ENCODE assay signal across 8 mouse cellular contexts in the genomic region with DNA sequence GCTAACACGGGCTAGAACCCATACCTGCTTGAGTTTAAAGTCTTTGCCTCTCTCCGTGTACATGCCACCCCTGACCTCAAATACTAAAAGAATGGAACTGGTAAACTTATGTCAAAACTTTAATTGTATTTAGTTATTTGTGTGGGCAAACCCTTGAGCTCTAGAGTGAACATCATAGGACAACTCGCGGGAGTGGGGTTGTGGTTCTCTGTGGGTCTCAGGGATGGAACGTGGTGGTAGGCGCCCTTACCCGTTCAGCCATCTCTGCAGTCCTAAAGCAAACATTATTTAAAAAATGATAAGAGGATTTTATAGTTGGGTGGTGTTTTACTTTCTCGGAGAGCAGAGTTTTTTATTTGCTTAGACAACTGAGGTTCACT. TPM values are rescaled to one million over a fixed set of nuclear protein-coding genes. Genes with fewer than 3 reads are reported as not detected.
A peak's percentile ranks its signal among the peaks of the same experiment; 100 is the strongest.
DNase-seq lines count a peak whose midpoint lies in the region; ATAC-seq and TF ChIP-seq lines count a peak whose summit lies in the region.

No protein-coding gene starts in this region.

- 4% methylated on average over 8 of the region's 8 CpGs for WGBS in heart, embryonic 11.5 days (ENCODE audit: insufficient replicate concordance)
- 5% methylated on average over 8 of the region's 8 CpGs for WGBS in forebrain, embryonic 10.5 days
- 1% methylated on average over 8 of the region's 8 CpGs for WGBS in limb, embryonic 15.5 days

- H3K36me3 ChIP-seq in heart, embryonic 11.5 days (ENCODE audit: control insufficient read depth, insufficient read depth, low read length), result no peaks in the 10 kb centered on the region
- H3K36me3 ChIP-seq in E14TG2a.4 (ENCODE audit: insufficient read depth, low read length), result peaks cover 9% of the 10 kb centered on the region; the same call in 1 of the 2 replicates
- H3K36me3 ChIP-seq in forebrain, embryonic 10.5 days (replicated peaks), result peaks cover 6% of the 10 kb centered on the region; the same call in 1 of the 2 replicates
- H3K36me3 ChIP-seq in limb, embryonic 15.5 days, result no peaks in the 10 kb centered on the region

- TF ChIP-seq CTCF in E14TG2a.4 (conservative IDR thresholded peaks at IDR 0.05; ENCODE audit: low read length), result no peak

- ATAC-seq in heart, embryonic 11.5 days (replicated peaks; ENCODE audit: insufficient number of reproducible peaks, low FRiP score, low TSS enrichment), result peak; percentile 12; the same call in 1 of the 2 replicates
- no peak; the same call in 1 of the 2 replicates for ATAC-seq in limb, embryonic 15.5 days (ENCODE audit: insufficient number of reproducible peaks, low FRiP score, low TSS enrichment, low read depth)

- intact Hi-C loops in heart, postnatal 25 days (cut with DNase I), result no loop called here

- peak overlapping the region; percentile 97 for H3K9ac ChIP-seq in heart, embryonic 11.5 days (ENCODE audit: low read depth, low read length)
- peak overlapping the region; percentile 98 for H3K9ac ChIP-seq in limb, embryonic 15.5 days

- H3K4me3 ChIP-seq in heart, embryonic 11.5 days (ENCODE audit: low read depth, low read length), result peak overlapping the region; percentile 88
- H3K4me3 ChIP-seq in E14TG2a.4 (replicated peaks; ENCODE audit: low read length), result peak overlapping the region; percentile 94
- H3K4me3 ChIP-seq in forebrain, embryonic 10.5 days, result peak overlapping the region; percentile 88
- H3K4me3 ChIP-seq in limb, embryonic 15.5 days, result peak overlapping the region; percentile 91

- peak overlapping the region; percentile 76 for H3K4me2 ChIP-seq in heart, embryonic 11.5 days
- peak overlapping the region; percentile 59 for H3K4me2 ChIP-seq in limb, embryonic 15.5 days

- no peak for DNase-seq in heart, postnatal 25 days (ENCODE audit: low spot score)
- no peak for DNase-seq in forebrain, embryonic 10.5 days (ENCODE audit: extremely low spot score, low spot score)
- DNase-seq in retina, postnatal 7 days (ENCODE audit: low read depth, low spot score), result peak; percentile 8
- no peak for DNase-seq in c-Kit-positive CD71-positive TER-119-positive erythroid progenitor cells, embryonic 14.5 days (ENCODE audit: low spot score)
- no peak for DNase-seq in kidney, postnatal 10 days

- H3K27ac ChIP-seq in heart, embryonic 11.5 days (ENCODE audit: low read depth, low read length), result peak overlapping the region; percentile 100
- H3K27ac ChIP-seq in forebrain, embryonic 10.5 days, result peak overlapping the region; percentile 99
- H3K27ac ChIP-seq in limb, embryonic 15.5 days, result peak overlapping the region; percentile 100

- 0 out of 2 replicates have a peak, but pooled peaks cover 3% of the 10 kb centered on the region for H3K4me1 ChIP-seq in heart, embryonic 11.5 days (ENCODE audit: control insufficient read depth, insufficient read depth, low read length)
- H3K4me1 ChIP-seq in E14TG2a.4 (replicated peaks; ENCODE audit: low read depth, low read length), result peaks cover 20% of the 10 kb centered on the region
- peaks cover 22% of the 10 kb centered on the region for H3K4me1 ChIP-seq in forebrain, embryonic 10.5 days
- H3K4me1 ChIP-seq in limb, embryonic 15.5 days, result no peaks in the 10 kb centered on the region; the same call in 1 of the 2 replicates

- H3K9me3 ChIP-seq in heart, embryonic 11.5 days (replicated peaks; ENCODE audit: control insufficient read depth, low read length), result no peaks in the 10 kb centered on the region
- H3K9me3 ChIP-seq in E14TG2a.4 (ENCODE audit: low read length), result no peaks in the 10 kb centered on the region
- H3K9me3 ChIP-seq in forebrain, embryonic 10.5 days, result no peaks in the 10 kb centered on the region
- H3K9me3 ChIP-seq in limb, embryonic 15.5 days, result no peaks in the 10 kb centered on the region

- no peaks in the 10 kb centered on the region for H3K27me3 ChIP-seq in heart, embryonic 11.5 days (ENCODE audit: control insufficient read depth, insufficient read depth, low read length)
- H3K27me3 ChIP-seq in E14TG2a.4 (ENCODE audit: insufficient read depth, low read length), result no peaks in the 10 kb centered on the region
- no peaks in the 10 kb centered on the region for H3K27me3 ChIP-seq in forebrain, embryonic 10.5 days (ENCODE audit: poor library complexity, severe bottlenecking)
- H3K27me3 ChIP-seq in limb, embryonic 15.5 days, result no peaks in the 10 kb centered on the region

RNA-seq across cellular contexts. Expression of a gene that starts 0.8 kb away (rescaled TPM):
- 70.0 and 76.9 TPM in 2 replicates for polyA plus RNA-seq in heart, embryonic 11.5 days (2014; fragmentation: Nextera tagmentation; extraction: Ambion mirVana)
- 10 to 100 TPM; 34.2 to 39.8 TPM for total RNA-seq in heart, postnatal 25 days (2021)
- polyA plus RNA-seq in forebrain, embryonic 10.5 days (2016; fragmentation: Nextera tagmentation; extraction: Ambion mirVana), result 74.1 and 74.9 TPM in 2 replicates
- polyA plus RNA-seq in limb, embryonic 15.5 days (2015; fragmentation: Nextera tagmentation; extraction: Ambion mirVana), result 125 and 130 TPM in 2 replicates

RNA-seq across cellular contexts. Expression of a gene that starts 13.8 kb away (rescaled TPM):
- 15.1 and 15.3 TPM in 2 replicates for polyA plus RNA-seq in heart, embryonic 11.5 days (2014; fragmentation: Nextera tagmentation; extraction: Ambion mirVana)
- total RNA-seq in heart, postnatal 25 days (2021), result under 1 TPM; 0.16 to 0.22 TPM
- polyA plus RNA-seq in forebrain, embryonic 10.5 days (2016; fragmentation: Nextera tagmentation; extraction: Ambion mirVana), result 22.0 and 24.3 TPM in 2 replicates
- 7.6 and 9.3 TPM in 2 replicates for polyA plus RNA-seq in limb, embryonic 15.5 days (2015; fragmentation: Nextera tagmentation; extraction: Ambion mirVana)
